ENCODE assay signal across 12 mouse cellular contexts in genomic region chr13:59402026-59402775, GRCm38 (mm10).
DNase-seq lines count a peak whose midpoint lies in the region; ATAC-seq and TF ChIP-seq lines count a peak whose summit lies in the region.
"Had no signal": no experiment of that assay in that cellular context is flagged by ENCODE, and none has a peak within 500 bp of the region (broad histone marks: within the 10 kb centered on the region; RNA-seq: fewer than 3 reads in every experiment).

No protein-coding gene starts in this region.

- no peaks in the 10 kb centered on the region for H3K36me3 ChIP-seq in embryonic facial prominence, embryonic 11.5 days (replicated peaks; ENCODE audit: control insufficient read depth, insufficient read depth, low read depth, low read length)
- H3K36me3 ChIP-seq in intestine, postnatal 0 days (ENCODE audit: control insufficient read depth, insufficient read depth), result no peaks in the 10 kb centered on the region

- H3K27ac ChIP-seq in embryonic facial prominence, embryonic 11.5 days (replicated peaks; ENCODE audit: low read depth, low read length), result no peak overlapping the region
- peak overlapping the region; percentile 99 for H3K27ac ChIP-seq in olfactory bulb, adult 2 months (ENCODE audit: insufficient read depth, low read depth, low read length)
- H3K27ac ChIP-seq in intestine, postnatal 0 days (ENCODE audit: low read depth, low read length), result no peak overlapping the region

- DNase-seq in embryonic facial prominence, embryonic 11.5 days (ENCODE audit: low spot score), result peak; percentile 18
- DNase-seq in frontal cortex, postnatal 10 days (ENCODE audit: low spot score in 2 of 2), result peak; percentile 66 to 80
- DNase-seq in left cerebral cortex, adult 18-20 months (ENCODE audit: low spot score in 2 of 2), result peak; percentile 63 to 77
- DNase-seq in cerebellum, postnatal 36 days, result no peak
- DNase-seq in natural killer cell, adult 2 months (ENCODE audit: low spot score in 2 of 2), result no peak
- DNase-seq in kidney, postnatal 4 days, result no peak
- DNase-seq: cerebellum, adult 2 months; gastrocnemius, postnatal 10 days; thymus, postnatal 36 days had no signal

- WGBS in embryonic facial prominence, embryonic 11.5 days, result 88% methylated on average over 14 of the region's 14 CpGs
- 18% methylated on average over 14 of the region's 14 CpGs for WGBS in olfactory bulb, adult 2 months
- WGBS in intestine, postnatal 0 days, result 88% methylated on average over 14 of the region's 14 CpGs

- no peak overlapping the region for H3K9ac ChIP-seq in embryonic facial prominence, embryonic 11.5 days (replicated peaks; ENCODE audit: low read length)
- no peak overlapping the region for H3K9ac ChIP-seq in intestine, postnatal 0 days (ENCODE audit: low read depth, low read length)

- H3K9me3 ChIP-seq in embryonic facial prominence, embryonic 11.5 days (replicated peaks; ENCODE audit: control insufficient read depth, low read length), result no peaks in the 10 kb centered on the region
- H3K9me3 ChIP-seq in intestine, postnatal 0 days (ENCODE audit: control insufficient read depth), result no peaks in the 10 kb centered on the region

- no peaks in the 10 kb centered on the region for H3K4me1 ChIP-seq in embryonic facial prominence, embryonic 11.5 days (ENCODE audit: control insufficient read depth, insufficient read depth, low read length)
- peaks cover 25% of the 10 kb centered on the region for H3K4me1 ChIP-seq in olfactory bulb, adult 2 months (ENCODE audit: control insufficient read depth, insufficient read depth, low read length)
- no peaks in the 10 kb centered on the region for H3K4me1 ChIP-seq in intestine, postnatal 0 days (replicated peaks; ENCODE audit: control insufficient read depth, insufficient read depth, low read length)

- no peak overlapping the region for H3K4me2 ChIP-seq in embryonic facial prominence, embryonic 11.5 days (ENCODE audit: low read depth, low read length)
- H3K4me2 ChIP-seq in intestine, postnatal 0 days (replicated peaks; ENCODE audit: low read depth), result no peak overlapping the region

- no peak for TF ChIP-seq CTCF in olfactory bulb, adult 2 months (IDR thresholded peaks at IDR 0.05; ENCODE audit: insufficient read depth, low read depth, low read length)
- no peak for TF ChIP-seq CTCF in intestine, postnatal 0 days (IDR thresholded peaks at IDR 0.05; ENCODE audit: low read depth)

- no peak for TF ChIP-seq POLR2A in olfactory bulb, adult 2 months (IDR thresholded peaks at IDR 0.05; ENCODE audit: insufficient read depth, low read depth, low read length)

- no peak overlapping the region for H3K4me3 ChIP-seq in embryonic facial prominence, embryonic 11.5 days (ENCODE audit: low read depth, low read length)
- H3K4me3 ChIP-seq in olfactory bulb, adult 2 months (ENCODE audit: insufficient read depth, low read depth, low read length), result peak overlapping the region; percentile 2; the same call in 1 of the 2 replicates
- H3K4me3 ChIP-seq in intestine, postnatal 0 days (ENCODE audit: low read depth, low read length), result no peak overlapping the region

- ATAC-seq in embryonic facial prominence, embryonic 11.5 days (replicated peaks; ENCODE audit: insufficient number of reproducible peaks, low FRiP score, low TSS enrichment, low read depth), result no peak
- no peak for ATAC-seq in intestine, postnatal 0 days
- ATAC-seq: intestine, embryonic 16.5 days had no signal

- no peaks in the 10 kb centered on the region for H3K27me3 ChIP-seq in embryonic facial prominence, embryonic 11.5 days (ENCODE audit: control insufficient read depth, insufficient read depth, low read length)
- H3K27me3 ChIP-seq in intestine, postnatal 0 days (replicated peaks; ENCODE audit: control insufficient read depth, insufficient read depth, low read length), result no peaks in the 10 kb centered on the region

Comparison
In these comparisons a context has a peak if more than half of its experiments do, and no peak if none do; other contexts are left out.
1. DNase-seq: peak in embryonic facial prominence, embryonic 11.5 days (single experiment), frontal cortex, postnatal 10 days (2 of 2) and left cerebral cortex, adult 18-20 months (2 of 2); none in cerebellum, postnatal 36 days (0 of 2), natural killer cell, adult 2 months (0 of 2) and kidney, postnatal 4 days (0 of 2).